Mouse (Mus musculus): Measurements from ENCODE around the gene Cdh13.

The Cdh13 gene

GRCm38 (mm10) chr8:118306957-118307356 lies 23.4 kb downstream of the Cdh13 start:
- no peak for DNase-seq (ENCODE audit: low spot score)

- no peak for DNase-seq (ENCODE audit: low spot score)
Measured at GRCm38 (mm10) chr8:118309106-118309505, 25.6 kb downstream of the Cdh13 start.

- DNase-seq (ENCODE audit: low spot score): no peak
Measured at GRCm38 (mm10) chr8:118313426-118314187, 30.1 kb downstream of the Cdh13 start.

- DNase-seq (ENCODE audit: low spot score): no peak
Measured at GRCm38 (mm10) chr8:118314188-118314563, 30.6 kb downstream of the Cdh13 start.

- no peak for DNase-seq (ENCODE audit: low spot score)
Measured at GRCm38 (mm10) chr8:118314932-118315331, 31.4 kb downstream of the Cdh13 start.

- DNase-seq (ENCODE audit: low spot score): no peak
Measured at GRCm38 (mm10) chr8:118316440-118316839, 32.9 kb downstream of the Cdh13 start.

- no peak for DNase-seq (ENCODE audit: low spot score)
Measured at GRCm38 (mm10) chr8:118320566-118320965, 37.0 kb downstream of the Cdh13 start.

- DNase-seq (ENCODE audit: low spot score): no peak
Measured at GRCm38 (mm10) chr8:118323421-118323820, 39.9 kb downstream of the Cdh13 start.

GRCm38 (mm10) chr8:118334933-118335332 lies 51.4 kb downstream of the Cdh13 start:
- DNase-seq (ENCODE audit: low spot score): no peak

- DNase-seq (ENCODE audit: low spot score): no peak
Measured at GRCm38 (mm10) chr8:118339711-118340110, 56.2 kb downstream of the Cdh13 start.

GRCm38 (mm10) chr8:118343267-118343666 lies 59.7 kb downstream of the Cdh13 start:
- DNase-seq (ENCODE audit: low spot score): no peak

- no peak for DNase-seq (ENCODE audit: low spot score)
Measured at GRCm38 (mm10) chr8:118348710-118349489, 65.4 kb downstream of the Cdh13 start.

GRCm38 (mm10) chr8:118350136-118350535 lies 66.6 kb downstream of the Cdh13 start:
- DNase-seq (ENCODE audit: low spot score): no peak

- DNase-seq (ENCODE audit: low spot score): no peak
Measured at GRCm38 (mm10) chr8:118353022-118353421, 69.5 kb downstream of the Cdh13 start.

GRCm38 (mm10) chr8:118357067-118357466 lies 73.5 kb downstream of the Cdh13 start:
- no peak for DNase-seq (ENCODE audit: low spot score)

- DNase-seq (ENCODE audit: low spot score): no peak
Measured at GRCm38 (mm10) chr8:118357596-118357995, 74.1 kb downstream of the Cdh13 start.

GRCm38 (mm10) chr8:118363781-118364180 lies 80.2 kb downstream of the Cdh13 start:
- no peak for DNase-seq (ENCODE audit: low spot score)

GRCm38 (mm10) chr8:118373092-118373491 lies 89.6 kb downstream of the Cdh13 start:
- no peak for DNase-seq (ENCODE audit: low spot score)

GRCm38 (mm10) chr8:118374738-118375137 lies 91.2 kb downstream of the Cdh13 start:
- DNase-seq (ENCODE audit: low spot score): peak; percentile 22

- DNase-seq (ENCODE audit: low spot score): no peak
Measured at GRCm38 (mm10) chr8:118376791-118377190, 93.3 kb downstream of the Cdh13 start.

GRCm38 (mm10) chr8:118378985-118379384 lies 95.5 kb downstream of the Cdh13 start:
- no peak for DNase-seq (ENCODE audit: low spot score)

GRCm38 (mm10) chr8:118379657-118380056 lies 96.1 kb downstream of the Cdh13 start:
- DNase-seq (ENCODE audit: low spot score): no peak

- no peak for DNase-seq (ENCODE audit: low spot score)
Measured at GRCm38 (mm10) chr8:118380058-118380457, 96.5 kb downstream of the Cdh13 start.
